Mouse (Mus musculus) heart, embryonic 14.5 days (tissue): ENCODE results near the gene Kif3a. TPM values are rescaled to one million over a fixed set of nuclear protein-coding genes. Genes with fewer than 3 reads are reported as not detected.
A peak's percentile ranks its signal among the peaks of the same experiment; 100 is the strongest.

Experiments used
- ATAC-seq: fragments of 200-750 bp; cut with Nextera tagmentation; 2 replicates; pipeline ENCODE4 v1.8.0; 2017; ENCODE audit warnings: low read depth, moderate TSS enrichment; ENCODE audit not compliant: insufficient number of reproducible peaks, insufficient read depth, low FRiP score
- H3K27ac ChIP-seq, 2 experiments: fragments of 200-500 bp in 1 of 2; fragments of 300-500 bp in 1 of 2; sonication (generic) in 1 of 2; replicated peaks in 1 of 2; 2 replicates each; pipeline ENCODE4 v1.5.1; 2012 to 2014; ENCODE audit warnings: low read depth in 2 of 2, low read length in 2 of 2, control low read depth in 1 of 2, mild to moderate bottlenecking in 1 of 2, mixed read lengths in 1 of 2; ENCODE audit not compliant: control insufficient read depth in 1 of 2, insufficient read depth in 1 of 2
- H3K27me3 ChIP-seq: fragments of 300-500 bp; sonication (generic); 2 replicates; pipeline ENCODE4 v1.6.1; 2014; ENCODE audit warnings: mild to moderate bottlenecking, low read length, control low read depth; ENCODE audit not compliant: control insufficient read depth, insufficient read depth
- H3K36me3 ChIP-seq: fragments of 300-500 bp; sonication (generic); 2 replicates; pipeline ENCODE4 v1.6.1; 2014; ENCODE audit warnings: mild to moderate bottlenecking, control low read depth, low read length, mixed read lengths; ENCODE audit not compliant: control insufficient read depth, insufficient read depth
- H3K4me1 ChIP-seq, 2 experiments: fragments of 200-500 bp in 1 of 2; fragments of 300-500 bp in 1 of 2; sonication (generic) in 1 of 2; 2 replicates each; pipeline ENCODE4 v1.6.1; 2012 to 2014; ENCODE audit warnings: low read length in 2 of 2, control low read depth in 1 of 2, mixed read lengths in 1 of 2; ENCODE audit not compliant: control insufficient read depth in 2 of 2, insufficient read depth in 2 of 2
- H3K4me2 ChIP-seq: fragments of 300-500 bp; sonication (generic); 2 replicates; pipeline ENCODE4 v1.6.1; 2014; ENCODE audit warnings: mild to moderate bottlenecking, low read length
- H3K4me3 ChIP-seq, 2 experiments: fragments of 200-500 bp in 1 of 2; fragments of 300-500 bp in 1 of 2; sonication (generic) in 1 of 2; 2 replicates each; pipeline ENCODE4 v1.5.1; 2012 to 2014; ENCODE audit warnings: low read length in 2 of 2, mild to moderate bottlenecking in 2 of 2, control low read depth in 1 of 2, low read depth in 1 of 2, moderate library complexity in 1 of 2; ENCODE audit not compliant: control insufficient read depth in 1 of 2, insufficient read depth in 1 of 2
- H3K9ac ChIP-seq: fragments of 300-500 bp; sonication (generic); 2 replicates; pipeline ENCODE4 v1.6.1; 2014; ENCODE audit warnings: mild to moderate bottlenecking, low read length
- H3K9me3 ChIP-seq: fragments of 300-500 bp; sonication (generic); 2 replicates; pipeline ENCODE4 v1.6.1; 2016; ENCODE audit warnings: low read length, control low read depth; ENCODE audit not compliant: control insufficient read depth
- WGBS: fragments of 180-500 bp; shearing (Covaris S2); extraction: QIAGEN DNeasy Blood & Tissue Kit; methylation state at CpG from one replicate; pipeline ENCODE4 v1.1.7; 2014; 5-methylcytosine and 5-hydroxymethylcytosine counted together
- polyA plus RNA-seq: library from polyadenylated mRNA; unstranded; fragments of >200 nt; fragmentation: Nextera tagmentation; extraction: Ambion mirVana; gene quantifications from 2 replicates; pipeline ENCODE4 v1.2.1, GENCODE M21; 2014

Kif3a gene
- polyA plus RNA-seq, 1 experiment from 2014 or later: 38.3 TPM

- ATAC-seq: no peak
- Histone ChIP-seq H3K9ac (peak overlapping the region; percentile 54), H3K27ac (no peak overlapping the region)
Measured at GRCm38 (mm10) chr11:53636183-53636646, 69.0 kb downstream of the Kif3a start.

GRCm38 (mm10) chr11:53637046-53637802 is 70.0 kb downstream of the Kif3a start:
- Histone ChIP-seq H3K4me3 (no peak overlapping the region; a peak in 1 of 4 replicates), H3K36me3 (no peaks in the 10 kb centered on the region), H3K4me2 (peak overlapping the region; percentile 47), H3K27me3 (peaks cover 28% of the 10 kb centered on the region; the same call in 1 of the 2 replicates), H3K9ac (0 out of 2 replicates have a peak overlapping the region, but pooled peaks have one; percentile 4), H3K4me1 (peaks cover 4% of the 10 kb centered on the region in 2 experiments; a peak in 2 of 4 replicates), H3K27ac (no peak overlapping the region), H3K9me3 (no peaks in the 10 kb centered on the region)
- WGBS: 21% methylated on average over 21 of the region's 21 CpGs
- ATAC-seq: no peak

More at GRCm38 (mm10) chr11:53636183-53636646, 69.0 kb downstream of the Kif3a start:
- WGBS: 2% methylated on average over 40 of the region's 40 CpGs
- Histone ChIP-seq H3K36me3 (no peaks in the 10 kb centered on the region), H3K4me3 (peak overlapping the region; percentile 29 to 40), H3K4me2 (peak overlapping the region; percentile 79), H3K9me3 (no peaks in the 10 kb centered on the region), H3K27me3 (peaks cover 28% of the 10 kb centered on the region; the same call in 1 of the 2 replicates), H3K4me1 (peaks cover 4% of the 10 kb centered on the region in 2 experiments; a peak in 2 of 4 replicates)

GRCm38 (mm10) chr11:53637803-53638260 is 70.7 kb downstream of the Kif3a start:
- peaks cover 4% of the 10 kb centered on the region in 2 experiments; a peak in 2 of 4 replicates for H3K4me1 ChIP-seq
- H3K9me3 ChIP-seq: 0 out of 2 replicates have a peak, but pooled peaks cover 5% of the 10 kb centered on the region
- ATAC-seq: no peak
- WGBS: 80% methylated on average over 10 of the region's 10 CpGs
- no peak overlapping the region for H3K27ac ChIP-seq
- H3K27me3 ChIP-seq: peaks cover 28% of the 10 kb centered on the region; the same call in 1 of the 2 replicates
- H3K36me3 ChIP-seq: no peaks in the 10 kb centered on the region
- H3K9ac ChIP-seq: no peak overlapping the region
- no peak overlapping the region for H3K4me2 ChIP-seq
- H3K4me3 ChIP-seq: no peak overlapping the region

- 0 out of 2 replicates have a peak, but pooled peaks cover 1% of the 10 kb centered on the region for H3K27me3 ChIP-seq
- H3K9ac ChIP-seq: no peak overlapping the region
- H3K27ac ChIP-seq: no peak overlapping the region
- H3K9me3 ChIP-seq: 0 out of 2 replicates have a peak, but pooled peaks cover 5% of the 10 kb centered on the region
- H3K4me2 ChIP-seq: no peak overlapping the region
- ATAC-seq: no peak
- H3K4me1 ChIP-seq: peaks cover 2 to 4% of the 10 kb centered on the region in 2 experiments; a peak in 3 of 4 replicates
- H3K36me3 ChIP-seq: 0 out of 2 replicates have a peak, but pooled peaks cover 4% of the 10 kb centered on the region
- H3K4me3 ChIP-seq: no peak overlapping the region
- 61% methylated on average over 12 of the region's 12 CpGs for WGBS
Measured at GRCm38 (mm10) chr11:53642744-53643279, 75.6 kb downstream of the Kif3a start.

- WGBS: 83% methylated on average over 5 of the region's 5 CpGs
- Histone ChIP-seq H3K27ac (no peak overlapping the region), H3K36me3 (0 out of 2 replicates have a peak, but pooled peaks cover 4% of the 10 kb centered on the region), H3K9ac (no peak overlapping the region), H3K4me2 (no peak overlapping the region), H3K4me3 (no peak overlapping the region), H3K27me3 (no peaks in the 10 kb centered on the region), H3K4me1 (peaks cover 2 to 4% of the 10 kb centered on the region in 2 experiments; a peak in 3 of 4 replicates), H3K9me3 (0 out of 2 replicates have a peak, but pooled peaks cover 5% of the 10 kb centered on the region)
- no peak for ATAC-seq
Measured at GRCm38 (mm10) chr11:53644017-53644416, 76.8 kb downstream of the Kif3a start.

- Histone ChIP-seq H3K9me3 (no peaks in the 10 kb centered on the region), H3K4me1 (peaks cover 4 to 11% of the 10 kb centered on the region in 2 experiments), H3K27ac (no peak overlapping the region), H3K27me3 (no peaks in the 10 kb centered on the region), H3K4me2 (no peak overlapping the region), H3K4me3 (no peak overlapping the region), H3K36me3 (peaks cover 54% of the 10 kb centered on the region), H3K9ac (no peak overlapping the region)
- WGBS: 71% methylated on average over 4 of the region's 4 CpGs
- ATAC-seq: no peak
Measured at GRCm38 (mm10) chr11:53651441-53651840, 84.3 kb downstream of the Kif3a start.
